Mouse (Mus musculus): ENCODE results near the gene Rabep1. TPM values are rescaled to one million over a fixed set of nuclear protein-coding genes. Genes with fewer than 3 reads are reported as not detected.
"Not testable (repeated sequence)": the region's sequence is repeated elsewhere in the genome, so short reads cannot be mapped to it uniquely, and the experiment has no call there.

Rabep1 gene
- polyA plus RNA-seq, 1 experiment from 2014 or later, result 27.8 TPM

- no peaks in the 10 kb centered on the region for H3K27me3 ChIP-seq (ENCODE audit: control insufficient read depth, insufficient read depth, low read length)
- no peak overlapping the region for H3K27ac ChIP-seq (ENCODE audit: low read depth, low read length)
- no peaks in the 10 kb centered on the region for H3K9me3 ChIP-seq (replicated peaks; ENCODE audit: control insufficient read depth, low read length)
- no peak overlapping the region for H3K9ac ChIP-seq (ENCODE audit: low read depth, low read length)
- no peak for ATAC-seq (replicated peaks; ENCODE audit: insufficient number of reproducible peaks, low FRiP score, low TSS enrichment)
- H3K4me1 ChIP-seq (ENCODE audit: control insufficient read depth, insufficient read depth, low read length), result no peaks in the 10 kb centered on the region
- WGBS (ENCODE audit: insufficient replicate concordance), result 83% methylated on average over 2 of the region's 2 CpGs
- peaks cover 24% of the 10 kb centered on the region for H3K36me3 ChIP-seq (ENCODE audit: control insufficient read depth, insufficient read depth, low read length)
- no peak overlapping the region for H3K4me2 ChIP-seq
- no peak overlapping the region for H3K4me3 ChIP-seq (ENCODE audit: low read depth, low read length)
Measured at GRCm38 (mm10) chr11:70890643-70891042, 46.1 kb downstream of the Rabep1 start.

GRCm38 (mm10) chr11:70891616-70892015 is 47.0 kb downstream of the Rabep1 start:
- Histone ChIP-seq H3K27me3 (ENCODE audit: control insufficient read depth, insufficient read depth, low read length) (no peaks in the 10 kb centered on the region), H3K4me2 (no peak overlapping the region), H3K9me3 (replicated peaks; ENCODE audit: control insufficient read depth, low read length) (no peaks in the 10 kb centered on the region), H3K36me3 (ENCODE audit: control insufficient read depth, insufficient read depth, low read length) (peaks cover 26% of the 10 kb centered on the region), H3K4me3 (ENCODE audit: low read depth, low read length) (no peak overlapping the region), H3K4me1 (ENCODE audit: control insufficient read depth, insufficient read depth, low read length) (no peaks in the 10 kb centered on the region), H3K9ac (ENCODE audit: low read depth, low read length) (no peak overlapping the region), H3K27ac (ENCODE audit: low read depth, low read length) (no peak overlapping the region)
- no peak for ATAC-seq (replicated peaks; ENCODE audit: insufficient number of reproducible peaks, low FRiP score, low TSS enrichment)

DNA sequence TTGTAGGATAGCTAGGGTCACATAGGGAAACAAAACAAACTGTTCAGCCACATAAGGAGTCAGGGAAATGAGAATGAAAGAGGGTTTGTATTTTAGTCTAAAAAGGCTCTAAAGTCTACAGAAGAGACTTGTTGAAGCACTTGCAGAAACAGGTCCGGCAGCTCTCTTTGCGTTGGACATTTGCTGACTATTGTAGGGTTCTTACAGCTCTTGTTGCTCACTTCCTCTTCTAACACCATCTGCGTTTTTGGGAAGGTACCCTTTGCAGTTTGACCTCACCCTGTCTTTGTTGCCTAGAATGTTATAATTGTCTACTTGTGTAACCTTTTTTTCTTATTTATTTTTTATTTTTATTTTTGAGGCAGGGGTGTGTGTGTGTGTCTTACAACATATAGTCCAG is 53.1 kb downstream of the Rabep1 start:
- no peak overlapping the region for H3K4me2 ChIP-seq
- no peak overlapping the region for H3K4me3 ChIP-seq (ENCODE audit: low read depth, low read length)
- H3K36me3 ChIP-seq (ENCODE audit: control insufficient read depth, insufficient read depth, low read length), result peaks cover 23% of the 10 kb centered on the region
- ATAC-seq (replicated peaks; ENCODE audit: insufficient number of reproducible peaks, low FRiP score, low TSS enrichment), result no peak
- no peaks in the 10 kb centered on the region for H3K27me3 ChIP-seq (ENCODE audit: control insufficient read depth, insufficient read depth, low read length)
- H3K9ac ChIP-seq (ENCODE audit: low read depth, low read length), result no peak overlapping the region
- WGBS (ENCODE audit: insufficient replicate concordance), result 92% methylated on average over 3 of the region's 3 CpGs
- H3K27ac ChIP-seq (ENCODE audit: low read depth, low read length), result no peak overlapping the region
- H3K9me3 ChIP-seq (replicated peaks; ENCODE audit: control insufficient read depth, low read length), result no peaks in the 10 kb centered on the region
- H3K4me1 ChIP-seq (ENCODE audit: control insufficient read depth, insufficient read depth, low read length), result no peaks in the 10 kb centered on the region

DNA sequence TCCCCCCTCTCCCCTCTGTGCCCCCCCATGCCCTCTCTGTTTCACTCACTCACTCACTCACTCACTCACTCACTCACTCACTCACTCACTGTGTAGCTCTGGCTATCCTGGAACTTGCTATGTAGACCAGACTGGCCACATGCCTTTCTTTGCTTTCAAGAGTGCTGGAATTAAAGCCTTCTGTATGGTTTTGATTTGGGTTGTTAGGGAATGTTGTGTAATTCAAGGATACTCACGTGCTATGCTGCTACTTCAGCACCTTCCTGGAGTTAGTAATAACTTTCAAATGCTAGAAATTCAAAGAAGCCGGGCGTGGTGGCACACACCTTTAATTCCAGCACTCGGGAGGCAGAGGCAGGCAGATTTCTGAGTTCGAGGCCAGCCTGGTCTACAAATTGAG is 53.6 kb downstream of the Rabep1 start:
- H3K4me2 ChIP-seq; H3K4me3 ChIP-seq (ENCODE audit: low read depth, low read length); H3K27me3 ChIP-seq (ENCODE audit: control insufficient read depth, insufficient read depth, low read length); H3K9ac ChIP-seq (ENCODE audit: low read depth, low read length); H3K27ac ChIP-seq (ENCODE audit: low read depth, low read length); H3K4me1 ChIP-seq (ENCODE audit: control insufficient read depth, insufficient read depth, low read length); H3K9me3 ChIP-seq (replicated peaks; ENCODE audit: control insufficient read depth, low read length); ATAC-seq (replicated peaks; ENCODE audit: insufficient number of reproducible peaks, low FRiP score, low TSS enrichment): not testable (repeated sequence)
- 92% methylated on average over 5 of the region's 5 CpGs for WGBS (ENCODE audit: insufficient replicate concordance)
- H3K36me3 ChIP-seq (ENCODE audit: control insufficient read depth, insufficient read depth, low read length), result peaks cover 26% of the 10 kb centered on the region

DNA sequence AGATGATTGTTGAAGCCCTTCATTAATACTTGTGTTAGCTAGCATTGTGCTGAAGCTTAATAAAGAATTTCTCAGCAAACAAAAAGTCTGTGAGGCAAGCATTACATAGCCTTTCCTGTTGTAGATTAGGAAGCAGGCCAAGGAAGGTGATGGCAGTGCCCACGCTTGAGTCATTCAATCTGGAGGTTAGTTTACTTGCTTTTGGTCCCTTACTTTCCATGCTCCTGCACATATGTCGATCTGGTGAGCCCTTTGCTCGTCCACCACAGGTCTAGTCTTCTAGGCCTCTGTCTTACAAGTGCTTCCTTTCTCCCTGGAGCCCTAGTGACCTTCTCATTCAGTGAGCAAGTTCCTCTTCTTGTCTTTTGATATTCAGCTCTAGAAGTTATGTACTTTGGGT is 62.1 kb downstream of the Rabep1 start:
- no peaks in the 10 kb centered on the region for H3K9me3 ChIP-seq (replicated peaks; ENCODE audit: control insufficient read depth, low read length)
- no peak overlapping the region for H3K4me2 ChIP-seq
- no peak overlapping the region for H3K27ac ChIP-seq (ENCODE audit: low read depth, low read length)
- H3K4me3 ChIP-seq (ENCODE audit: low read depth, low read length), result no peak overlapping the region
- no peak for ATAC-seq (replicated peaks; ENCODE audit: insufficient number of reproducible peaks, low FRiP score, low TSS enrichment)
- 73% methylated on average over 3 of the region's 3 CpGs for WGBS (ENCODE audit: insufficient replicate concordance)
- peaks cover 14% of the 10 kb centered on the region for H3K36me3 ChIP-seq (ENCODE audit: control insufficient read depth, insufficient read depth, low read length)
- no peak overlapping the region for H3K9ac ChIP-seq (ENCODE audit: low read depth, low read length)
- H3K27me3 ChIP-seq (ENCODE audit: control insufficient read depth, insufficient read depth, low read length), result no peaks in the 10 kb centered on the region
- H3K4me1 ChIP-seq (ENCODE audit: control insufficient read depth, insufficient read depth, low read length), result no peaks in the 10 kb centered on the region

GRCm38 (mm10) chr11:70911323-70911722 is 66.7 kb downstream of the Rabep1 start:
- H3K4me3 ChIP-seq (ENCODE audit: low read depth, low read length), result no peak overlapping the region
- 89% methylated on average over 3 of the region's 3 CpGs for WGBS (ENCODE audit: insufficient replicate concordance)
- no peak overlapping the region for H3K27ac ChIP-seq (ENCODE audit: low read depth, low read length)
- peaks cover 8% of the 10 kb centered on the region for H3K36me3 ChIP-seq (ENCODE audit: control insufficient read depth, insufficient read depth, low read length)
- H3K4me1 ChIP-seq (ENCODE audit: control insufficient read depth, insufficient read depth, low read length), result no peaks in the 10 kb centered on the region
- H3K27me3 ChIP-seq (ENCODE audit: control insufficient read depth, insufficient read depth, low read length), result no peaks in the 10 kb centered on the region
- ATAC-seq (replicated peaks; ENCODE audit: insufficient number of reproducible peaks, low FRiP score, low TSS enrichment), result no peak
- H3K9ac ChIP-seq (ENCODE audit: low read depth, low read length), result no peak overlapping the region
- H3K9me3 ChIP-seq (replicated peaks; ENCODE audit: control insufficient read depth, low read length), result no peaks in the 10 kb centered on the region
- H3K4me2 ChIP-seq, result no peak overlapping the region

DNA sequence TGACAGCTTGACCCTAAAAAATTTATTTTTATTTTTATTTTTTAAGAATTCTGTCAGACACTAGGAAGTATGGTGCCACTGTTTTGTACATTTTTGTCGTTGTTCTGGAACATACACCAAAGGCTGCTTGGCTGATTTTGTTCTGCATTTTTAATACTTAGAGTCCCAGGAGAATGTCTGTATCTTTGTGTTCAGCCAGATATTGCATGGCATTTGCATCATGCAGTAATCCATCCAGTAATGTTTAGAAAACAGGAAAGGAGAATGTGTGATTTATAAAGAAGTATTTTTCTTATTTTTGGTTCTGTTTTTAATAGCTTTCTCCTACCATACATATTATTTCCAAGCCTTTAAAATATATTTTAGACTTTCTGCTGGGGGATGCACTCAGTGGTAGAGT is 67.3 kb downstream of the Rabep1 start:
- ATAC-seq (replicated peaks; ENCODE audit: insufficient number of reproducible peaks, low FRiP score, low TSS enrichment), result no peak
- Histone ChIP-seq H3K9ac (ENCODE audit: low read depth, low read length) (no peak overlapping the region), H3K36me3 (ENCODE audit: control insufficient read depth, insufficient read depth, low read length) (peaks cover 8% of the 10 kb centered on the region), H3K4me1 (ENCODE audit: control insufficient read depth, insufficient read depth, low read length) (no peaks in the 10 kb centered on the region), H3K4me3 (ENCODE audit: low read depth, low read length) (no peak overlapping the region), H3K9me3 (replicated peaks; ENCODE audit: control insufficient read depth, low read length) (no peaks in the 10 kb centered on the region), H3K4me2 (no peak overlapping the region), H3K27me3 (ENCODE audit: control insufficient read depth, insufficient read depth, low read length) (no peaks in the 10 kb centered on the region), H3K27ac (ENCODE audit: low read depth, low read length) (no peak overlapping the region)
- 94% methylated on average over 1 of the region's 1 CpGs for WGBS (ENCODE audit: insufficient replicate concordance)

DNA sequence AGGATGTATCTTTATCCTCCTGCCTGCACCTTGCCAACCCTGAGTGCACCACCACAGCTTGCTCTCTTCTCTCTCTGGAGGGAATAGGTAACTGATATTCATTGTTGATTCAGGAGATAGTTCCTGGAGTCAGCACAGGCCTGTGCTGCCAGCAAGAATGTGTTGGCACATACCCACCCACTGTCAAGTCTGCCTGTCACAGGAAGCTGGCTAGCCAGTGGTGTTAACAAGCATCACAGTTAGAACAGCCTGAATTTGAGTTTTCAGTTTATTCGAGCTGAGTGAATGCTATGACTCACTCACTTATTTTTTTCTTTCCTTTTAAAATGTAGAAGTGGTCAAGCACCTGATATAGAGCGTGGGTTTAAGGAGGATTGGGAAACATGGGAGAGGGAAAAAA is 73.3 kb downstream of the Rabep1 start:
- H3K9ac ChIP-seq (ENCODE audit: low read depth, low read length), result no peak overlapping the region

DNA sequence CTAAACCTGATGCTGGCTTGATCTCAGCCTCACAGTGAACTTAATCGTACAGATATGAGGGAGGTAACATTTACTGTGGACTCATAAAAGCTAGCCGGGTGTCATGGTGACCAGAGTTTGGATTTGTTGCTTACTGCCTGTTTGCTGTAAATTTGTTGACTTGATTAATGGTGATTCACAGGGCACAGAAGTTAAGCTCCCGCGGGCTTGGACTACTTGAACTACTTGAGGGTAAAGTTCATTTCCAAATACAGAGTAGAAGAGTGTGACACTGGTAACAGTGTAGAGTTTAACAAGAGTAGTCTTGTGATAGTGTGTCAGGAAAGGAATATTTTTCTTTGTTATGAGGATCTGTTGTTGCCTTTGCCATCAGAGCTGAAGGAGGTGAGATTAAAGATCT is 74.9 kb downstream of the Rabep1 start:
- Histone ChIP-seq H3K4me2 (no peak overlapping the region), H3K27me3 (ENCODE audit: control insufficient read depth, insufficient read depth, low read length) (no peaks in the 10 kb centered on the region), H3K9ac (ENCODE audit: low read depth, low read length) (no peak overlapping the region), H3K9me3 (replicated peaks; ENCODE audit: control insufficient read depth, low read length) (no peaks in the 10 kb centered on the region), H3K4me1 (ENCODE audit: control insufficient read depth, insufficient read depth, low read length) (no peaks in the 10 kb centered on the region), H3K36me3 (ENCODE audit: control insufficient read depth, insufficient read depth, low read length) (peaks cover 9% of the 10 kb centered on the region; the same call in 1 of the 2 replicates), H3K27ac (ENCODE audit: low read depth, low read length) (no peak overlapping the region), H3K4me3 (ENCODE audit: low read depth, low read length) (no peak overlapping the region)
- no peak for ATAC-seq (replicated peaks; ENCODE audit: insufficient number of reproducible peaks, low FRiP score, low TSS enrichment)
- 84% methylated on average over 4 of the region's 4 CpGs for WGBS (ENCODE audit: insufficient replicate concordance)

More for the DNA sequence above, 73.3 kb downstream of the Rabep1 start:
- Histone ChIP-seq H3K36me3 (ENCODE audit: control insufficient read depth, insufficient read depth, low read length) (peaks cover 5% of the 10 kb centered on the region), H3K27ac (ENCODE audit: low read depth, low read length) (no peak overlapping the region), H3K4me3 (ENCODE audit: low read depth, low read length) (no peak overlapping the region), H3K4me1 (ENCODE audit: control insufficient read depth, insufficient read depth, low read length) (no peaks in the 10 kb centered on the region), H3K9me3 (replicated peaks; ENCODE audit: control insufficient read depth, low read length) (no peaks in the 10 kb centered on the region), H3K4me2 (no peak overlapping the region), H3K27me3 (ENCODE audit: control insufficient read depth, insufficient read depth, low read length) (no peaks in the 10 kb centered on the region)
- ATAC-seq (replicated peaks; ENCODE audit: insufficient number of reproducible peaks, low FRiP score, low TSS enrichment), result no peak
- 84% methylated on average over 2 of the region's 2 CpGs for WGBS (ENCODE audit: insufficient replicate concordance)
